In the genomic region with DNA sequence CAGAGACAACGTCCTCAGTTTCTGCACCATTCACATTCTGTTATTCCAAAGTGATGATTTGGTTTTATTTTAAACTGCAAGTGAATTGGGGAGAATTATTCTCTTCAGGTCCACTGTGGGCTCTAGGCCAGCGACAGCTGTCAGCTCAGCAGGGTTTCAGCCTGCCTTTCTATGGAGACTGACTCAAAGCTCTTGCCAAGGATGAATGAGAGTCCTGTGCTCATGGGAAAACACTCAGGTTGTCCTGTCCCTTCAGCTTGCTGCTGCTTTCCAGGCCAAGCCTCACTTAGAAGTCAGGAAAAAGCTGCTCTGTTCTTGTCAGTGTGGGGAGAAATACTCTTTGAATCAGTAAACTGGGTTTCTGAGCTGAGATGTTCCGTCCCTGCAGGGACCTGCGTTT, we compare ENCODE assay signal across 14 mouse cellular contexts.
DNase-seq lines count a peak whose midpoint lies in the region; ATAC-seq and TF ChIP-seq lines count a peak whose summit lies in the region.
"Had no signal": no experiment of that assay in that cellular context is flagged by ENCODE, and none has a peak within 500 bp of the region (broad histone marks: within the 10 kb centered on the region; RNA-seq: fewer than 3 reads in every experiment).

No protein-coding gene starts in this region.

- DNase-seq in left cerebral cortex, postnatal 4 days: peak; percentile 94
- DNase-seq in left cerebral cortex, adult 18-20 months (ENCODE audit: low spot score in 2 of 2): no peak
- peak; percentile 96 to 97 for DNase-seq in cerebellum, adult 18-20 months
- DNase-seq in cerebellum, postnatal 36 days: peak; percentile 99 to 100
- DNase-seq in layer of hippocampus, postnatal 10 days (ENCODE audit: low spot score in 2 of 2): peak; percentile 41 to 52
- no peak for DNase-seq in liver, postnatal 0 days
- DNase-seq: gastrocnemius, postnatal 25 days; heart, postnatal 10 days; kidney, adult 9 months; lung, adult 2 months had no signal

- no peak overlapping the region for H3K4me3 ChIP-seq in liver, postnatal 0 days (ENCODE audit: low read depth, low read length)
- H3K4me3 ChIP-seq: embryonic facial prominence, embryonic 13.5 days; limb, embryonic 10.5 days had no signal

- TF ChIP-seq EP300 in liver, postnatal 0 days (IDR thresholded peaks at IDR 0.05; ENCODE audit: low read depth): no peak

- H3K27me3 ChIP-seq in liver, postnatal 0 days (ENCODE audit: insufficient read depth, low read length): no peaks in the 10 kb centered on the region
- H3K27me3 ChIP-seq: embryonic facial prominence, embryonic 13.5 days had no signal

- 69% methylated on average over 4 of the region's 4 CpGs for WGBS in liver, postnatal 0 days (ENCODE audit: insufficient replicate concordance)

- no peak for TF ChIP-seq CTCF in liver, postnatal 0 days (IDR thresholded peaks at IDR 0.05; ENCODE audit: low read depth)

- H3K36me3 ChIP-seq in liver, postnatal 0 days (replicated peaks; ENCODE audit: insufficient read depth, low read length): no peaks in the 10 kb centered on the region
- H3K36me3 ChIP-seq: embryonic facial prominence, embryonic 13.5 days; limb, embryonic 10.5 days had no signal

- intact Hi-C loops in left cerebral cortex, postnatal 4 days (cut with DNase I): no loop called here

- no peak overlapping the region for H3K27ac ChIP-seq in liver, postnatal 0 days (ENCODE audit: low read depth)
- H3K27ac ChIP-seq: embryonic facial prominence, embryonic 13.5 days; limb, embryonic 10.5 days; stomach, postnatal 0 days had no signal

- H3K9ac ChIP-seq in liver, postnatal 0 days (replicated peaks): no peak overlapping the region
- H3K9ac ChIP-seq: embryonic facial prominence, embryonic 13.5 days had no signal

- H3K9me3 ChIP-seq in liver, postnatal 0 days (ENCODE audit: low read length): no peaks in the 10 kb centered on the region
- H3K9me3 ChIP-seq: embryonic facial prominence, embryonic 13.5 days; limb, embryonic 10.5 days had no signal

- no peak for ATAC-seq in liver, postnatal 0 days
- no peak for ATAC-seq in megakaryocyte progenitor cell, adult 5-6 weeks (replicated peaks; ENCODE audit: poor library complexity)

- H3K4me1 ChIP-seq in liver, postnatal 0 days (ENCODE audit: insufficient read depth): peaks cover 7% of the 10 kb centered on the region; the same call in 1 of the 2 replicates
- H3K4me1 ChIP-seq: embryonic facial prominence, embryonic 13.5 days; limb, embryonic 10.5 days had no signal

- no peak overlapping the region for H3K4me2 ChIP-seq in liver, postnatal 0 days (ENCODE audit: low read depth, low read length)
- H3K4me2 ChIP-seq: embryonic facial prominence, embryonic 13.5 days had no signal

Comparison
In these comparisons a context has a peak if more than half of its experiments do, and no peak if none do; other contexts are left out.
1. DNase-seq: peak in left cerebral cortex, postnatal 4 days (single experiment), cerebellum, adult 18-20 months (2 of 2), cerebellum, postnatal 36 days (2 of 2) and layer of hippocampus, postnatal 10 days (2 of 2); none in left cerebral cortex, adult 18-20 months (0 of 2) and liver, postnatal 0 days (single experiment).